Mouse (Mus musculus) frontal cortex, postnatal 14 days (tissue): Measurements from ENCODE around the gene Far2.
A peak's percentile ranks its signal among the peaks of the same experiment; 100 is the strongest.

ENCODE experiments used
- DNase-seq, 2 experiments: peaks; one replicate each; pipeline ENCODE4 v3.0.0; 2022; ENCODE audit warnings: low spot score in 2 of 2

Gene Far2

DNA sequence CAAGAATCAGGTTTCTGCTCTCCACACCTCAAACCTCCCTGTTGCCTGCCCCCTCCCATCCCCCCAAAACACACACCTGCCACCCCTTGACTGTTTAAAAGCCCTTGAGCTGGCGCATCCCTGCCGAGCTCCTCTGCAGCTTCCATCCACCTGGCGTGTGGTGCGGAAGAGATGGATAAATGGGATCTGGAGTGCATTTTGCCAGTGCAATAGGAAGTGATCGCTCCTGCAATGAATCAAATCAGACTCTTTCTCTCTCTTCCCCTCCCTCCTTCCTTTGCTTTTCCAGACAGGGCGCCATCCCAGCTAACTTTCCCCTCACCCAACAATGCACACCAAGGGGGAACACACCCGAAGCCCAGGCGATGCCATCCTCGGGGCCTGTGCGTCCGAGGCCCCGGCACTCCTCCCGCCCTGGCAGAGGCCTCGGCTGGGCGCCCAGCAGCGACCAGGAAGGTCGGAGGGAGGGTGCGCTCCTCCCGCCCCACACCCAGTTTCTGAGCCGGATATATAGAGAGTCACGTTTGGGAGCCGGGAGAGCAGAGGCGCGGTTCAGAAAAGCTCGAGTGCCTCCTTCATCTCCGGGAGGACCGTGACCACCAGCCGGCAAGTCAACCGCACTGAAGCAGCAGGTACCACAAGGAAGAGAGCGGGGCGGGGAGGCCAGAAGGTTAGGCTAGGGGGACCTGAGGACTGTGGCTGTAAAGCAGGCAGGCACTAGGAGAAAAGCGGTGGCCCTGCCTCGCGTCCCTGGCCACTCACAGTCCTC, at the start of gene Far2:
Far2 (plus strand) TSS at position 379 of the 769 bp plus-strand sequence.
- peak; percentile 17 to 20 for DNase-seq

DNA sequence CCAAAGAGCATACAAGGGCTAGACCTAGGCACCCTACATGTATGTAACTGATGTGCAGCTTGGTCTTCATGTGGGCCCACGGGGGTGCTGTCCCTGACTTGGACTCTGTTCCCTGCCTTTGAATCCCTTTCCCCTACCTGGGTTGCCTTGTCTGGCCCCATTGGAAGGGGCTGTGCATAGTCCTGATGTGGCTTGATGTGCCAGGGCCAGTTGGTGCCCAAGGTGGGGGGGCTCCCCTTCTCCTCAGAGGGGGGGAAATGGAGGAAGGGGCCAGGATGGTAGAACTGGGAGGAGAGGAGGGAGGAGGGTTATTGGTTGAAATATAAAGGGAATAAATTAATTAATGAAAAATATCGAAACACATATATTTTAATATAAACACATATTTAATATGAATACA, 46.6 kb upstream of the Far2 start:
- DNase-seq = no peak

DNA sequence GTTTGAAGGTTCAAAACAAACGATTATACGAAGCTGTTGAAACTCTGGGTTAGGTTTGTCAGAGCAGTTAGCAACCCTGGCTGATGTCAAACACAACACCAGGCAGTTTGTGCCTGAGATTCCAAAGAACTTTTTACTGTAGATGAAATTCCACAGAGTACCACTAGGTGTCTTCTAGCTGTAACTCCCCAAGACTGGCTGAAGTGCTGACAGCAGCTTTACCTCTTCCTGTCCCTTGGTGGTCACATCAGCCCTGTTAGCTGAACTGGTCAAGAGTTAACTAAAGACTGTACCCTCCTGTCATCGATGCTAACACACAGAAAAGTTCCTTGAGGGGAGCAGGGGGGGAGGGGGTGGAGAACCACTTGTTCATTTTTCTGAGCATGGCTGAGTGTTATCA, 46.0 kb upstream of the Far2 start:
- DNase-seq = no peak

DNA sequence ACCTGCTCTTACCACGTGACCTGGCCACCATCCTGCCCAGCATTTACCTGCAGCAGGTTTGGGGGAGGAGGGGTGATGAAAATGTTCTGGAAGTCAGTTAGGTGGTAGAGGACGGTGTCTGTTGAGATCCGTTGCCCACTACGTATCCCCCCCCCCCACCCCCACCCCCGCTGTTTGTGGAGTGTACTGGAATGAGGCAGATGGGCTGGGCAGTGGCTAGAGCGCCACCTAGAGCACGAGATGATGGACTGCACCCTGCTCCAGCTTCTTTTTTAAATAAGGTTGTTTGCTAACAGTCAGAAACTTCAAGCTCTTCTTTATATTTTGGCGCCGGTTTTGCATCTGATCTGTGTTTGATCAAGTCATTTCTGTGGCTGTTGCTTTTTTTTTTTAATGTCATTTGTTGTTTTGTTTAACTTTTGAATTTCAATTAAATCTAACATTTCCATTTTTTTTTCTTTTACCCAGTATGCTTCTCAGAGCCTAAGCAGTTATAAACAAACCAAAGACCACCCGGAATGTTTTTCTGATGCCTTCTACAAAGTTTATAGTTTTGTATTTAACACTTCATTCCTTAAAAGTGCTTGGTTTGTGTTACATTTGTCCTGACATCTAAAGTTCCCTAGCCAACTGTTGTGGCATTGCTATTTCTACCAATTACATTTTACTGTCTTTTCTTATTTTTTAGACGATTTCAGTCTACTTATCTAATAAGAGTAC, 40.8 kb upstream of the Far2 start:
- DNase-seq = no peak

DNA sequence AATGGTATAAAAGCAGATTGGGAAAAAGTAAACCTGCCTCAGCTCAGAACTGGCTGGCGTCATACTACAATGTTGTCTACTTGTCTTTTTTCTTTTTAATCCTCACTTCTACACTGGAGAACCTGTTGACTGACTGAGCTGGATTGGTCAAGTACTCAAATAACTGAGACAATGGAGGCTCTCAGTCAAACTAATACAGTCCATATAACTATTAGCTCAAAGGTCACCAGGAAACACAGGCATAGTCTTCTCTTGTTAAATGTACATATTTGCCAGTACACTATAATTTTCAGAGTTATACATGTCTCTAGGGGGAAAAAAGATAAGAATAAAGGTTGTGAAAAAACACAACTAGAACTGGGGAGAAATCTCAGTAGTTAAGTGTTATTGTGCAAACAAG, 6.3 kb upstream of the Far2 start:
- no peak for DNase-seq

DNA sequence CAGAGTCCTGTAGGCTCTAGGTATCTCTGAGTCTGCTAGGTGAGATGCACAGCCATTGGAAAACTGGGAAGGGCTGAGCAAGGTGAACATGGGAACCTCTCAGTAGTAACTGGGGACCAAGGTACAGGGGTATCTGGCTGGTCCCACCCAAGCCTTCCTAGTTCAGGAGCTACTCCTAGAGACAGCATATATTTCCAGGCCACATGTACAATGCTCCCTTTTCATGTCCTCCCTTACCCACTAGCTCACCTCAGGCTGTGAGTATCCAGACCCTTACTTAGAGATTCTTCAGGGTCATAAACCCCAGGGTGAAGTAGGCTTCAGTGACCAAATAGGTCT, 560 bp downstream of the Far2 start:
- no peak for DNase-seq

DNA sequence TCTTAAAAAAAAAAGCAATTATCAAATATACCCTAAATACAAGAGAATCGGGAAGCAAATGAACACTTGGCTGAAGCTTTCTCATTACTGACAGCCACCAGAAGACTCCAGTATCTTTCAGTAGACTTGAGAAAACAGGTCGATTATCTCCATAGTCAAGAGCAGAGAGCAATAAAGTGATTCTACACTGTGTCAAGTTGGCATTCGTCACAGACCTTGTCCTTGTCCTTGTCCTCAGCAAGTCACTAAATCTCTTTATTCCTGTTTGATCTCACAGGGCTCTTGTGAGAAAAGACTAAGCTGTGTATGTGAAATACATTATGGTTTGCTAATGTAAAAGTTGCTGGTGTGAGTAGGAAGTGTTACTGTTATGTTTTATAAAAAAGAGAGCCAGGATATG, 16.1 kb downstream of the Far2 start:
- DNase-seq = no peak

DNA sequence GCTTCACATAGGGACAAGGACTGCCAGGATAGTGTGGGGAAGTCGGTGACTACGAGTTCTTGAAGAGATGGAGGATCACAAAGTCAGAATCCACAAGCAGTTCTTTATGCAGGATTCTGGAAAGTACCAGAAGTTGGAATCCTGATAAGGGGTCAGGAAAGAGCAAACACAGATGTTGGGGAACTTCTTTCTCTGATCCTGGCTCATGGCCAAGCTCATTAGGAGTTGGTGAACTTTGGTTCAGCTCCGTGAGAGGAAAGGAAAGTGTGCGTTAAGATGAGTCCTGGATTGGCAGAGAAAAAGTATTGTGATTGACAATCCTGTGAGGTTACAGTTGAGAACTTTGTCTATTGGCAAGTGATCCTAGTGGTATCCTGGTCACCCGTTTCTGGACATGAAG, 19.2 kb downstream of the Far2 start:
- DNase-seq = no peak

DNA sequence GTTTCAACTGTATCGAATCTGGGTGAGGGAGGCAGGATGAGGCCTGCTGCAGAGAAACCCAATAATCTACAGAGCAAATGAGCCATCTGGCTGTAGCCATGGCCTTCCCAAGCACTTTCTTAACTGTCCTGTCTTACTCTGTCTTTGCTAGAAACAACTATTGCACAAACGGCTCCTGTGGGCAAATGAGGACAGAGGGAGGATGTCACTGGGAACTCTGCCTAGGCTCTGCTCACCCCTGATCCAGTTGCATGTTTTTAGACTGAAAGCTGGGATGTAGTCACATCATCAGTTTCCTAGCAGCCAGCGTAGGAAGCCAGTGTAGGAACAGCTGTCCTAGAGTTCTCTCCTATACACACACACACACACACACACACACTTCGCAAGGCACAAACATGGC, 21.7 kb downstream of the Far2 start:
- DNase-seq = no peak

DNA sequence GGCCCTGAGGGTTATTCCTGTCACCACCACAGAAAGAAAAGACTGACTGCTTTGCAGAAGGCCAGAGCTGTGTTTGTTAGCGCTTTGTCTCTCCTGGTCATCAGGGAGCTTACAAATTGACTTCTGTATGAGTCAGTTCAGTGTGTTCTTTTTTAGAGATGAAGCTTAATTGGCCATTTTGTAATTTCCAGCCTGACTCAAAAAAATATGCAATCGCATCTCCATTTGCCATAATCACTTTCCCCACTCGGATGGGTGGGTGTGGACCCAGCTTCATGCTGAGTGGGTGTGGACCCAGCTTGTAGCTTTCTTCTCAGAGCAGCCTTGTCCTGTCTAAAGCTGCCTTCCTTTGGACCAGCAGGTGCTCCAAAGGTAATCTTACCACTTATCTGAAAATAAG, 26.5 kb downstream of the Far2 start:
- no peak for DNase-seq

DNA sequence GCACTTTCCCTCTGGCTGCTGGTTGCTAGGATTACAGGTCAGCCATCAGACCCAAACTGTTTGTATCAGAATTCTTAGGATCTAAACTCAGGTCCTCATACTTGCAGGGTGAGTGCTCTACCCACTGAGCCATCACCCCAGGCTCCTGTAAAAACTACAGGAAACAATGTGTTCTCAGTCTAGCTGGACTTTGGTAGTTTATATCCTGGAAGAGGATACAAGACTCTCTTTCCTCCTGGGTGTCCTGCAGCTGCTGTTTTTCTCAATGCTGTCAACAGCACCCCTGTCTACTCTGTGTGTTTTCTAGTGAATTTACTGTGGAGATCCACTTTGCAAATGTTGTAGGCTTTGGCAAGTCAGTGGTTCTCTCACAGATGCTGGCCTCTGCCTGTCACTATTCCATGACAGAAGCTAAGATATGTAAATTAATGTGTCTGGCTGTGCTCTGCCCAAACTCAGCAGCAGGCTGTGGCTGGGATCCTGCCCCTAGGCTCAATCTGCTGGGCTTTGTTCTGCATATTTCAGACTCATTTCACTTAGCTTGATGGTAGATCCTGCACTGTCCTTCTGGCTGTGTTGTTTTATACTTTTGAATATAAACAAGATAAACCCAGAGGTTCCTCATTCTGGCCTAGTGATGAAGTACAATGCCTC, 27.3 kb downstream of the Far2 start:
- DNase-seq = no peak

DNA sequence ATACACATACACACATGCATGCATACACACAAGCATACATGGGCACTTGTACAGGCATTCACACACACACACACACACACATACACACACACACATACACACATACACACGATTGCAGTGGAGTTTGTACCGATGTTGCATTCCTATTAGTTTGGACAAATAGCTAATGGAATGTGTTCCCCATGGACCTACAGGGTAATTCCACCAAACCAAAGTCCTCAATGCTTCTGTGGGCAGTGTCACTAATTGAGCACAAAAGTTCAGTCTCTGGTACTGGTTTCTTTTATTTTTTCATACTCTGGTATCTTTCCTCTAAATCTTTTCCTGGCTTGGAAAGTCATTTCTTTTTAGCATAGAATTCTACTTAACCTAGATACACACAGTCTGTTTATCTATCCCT, 36.8 kb downstream of the Far2 start:
- no peak for DNase-seq

DNA sequence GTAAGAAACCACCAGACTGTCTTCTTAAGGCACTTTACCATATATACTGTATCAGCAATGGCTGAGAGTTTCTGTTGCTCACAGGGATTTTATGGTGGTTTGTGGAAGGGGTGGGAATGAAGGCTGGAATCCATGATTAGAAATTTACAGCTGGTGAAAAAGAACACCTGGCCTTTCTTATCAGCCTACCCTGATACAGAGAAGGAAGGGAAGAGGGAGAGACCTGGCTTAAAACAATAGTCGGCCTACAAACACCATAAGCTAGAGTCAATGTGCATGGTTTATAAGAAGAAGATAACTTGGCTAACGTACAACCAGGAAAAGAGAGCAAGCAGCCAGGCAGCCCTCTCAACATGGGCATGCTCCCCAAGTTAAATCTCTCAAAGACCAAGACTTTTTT, 37.3 kb downstream of the Far2 start:
- DNase-seq = no peak

DNA sequence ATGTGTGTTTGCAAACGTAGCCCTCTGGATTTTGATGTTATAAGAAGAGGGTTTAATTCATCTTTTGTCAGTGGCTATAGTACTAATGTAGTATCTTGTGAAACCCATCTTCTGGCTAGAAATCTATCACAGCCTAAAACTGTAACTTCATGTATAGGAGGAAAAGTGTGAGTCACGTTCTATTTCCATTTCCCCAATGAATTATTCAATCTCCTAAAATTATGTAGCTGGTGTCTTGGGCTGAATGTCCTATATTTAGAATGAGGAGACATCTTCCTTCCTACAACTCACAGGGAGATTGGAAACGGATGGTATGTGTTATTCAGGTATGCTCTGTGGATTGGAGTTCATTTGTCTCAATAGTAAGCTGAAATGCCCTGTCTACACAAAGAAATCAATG, 50.0 kb downstream of the Far2 start:
- no peak for DNase-seq

DNA sequence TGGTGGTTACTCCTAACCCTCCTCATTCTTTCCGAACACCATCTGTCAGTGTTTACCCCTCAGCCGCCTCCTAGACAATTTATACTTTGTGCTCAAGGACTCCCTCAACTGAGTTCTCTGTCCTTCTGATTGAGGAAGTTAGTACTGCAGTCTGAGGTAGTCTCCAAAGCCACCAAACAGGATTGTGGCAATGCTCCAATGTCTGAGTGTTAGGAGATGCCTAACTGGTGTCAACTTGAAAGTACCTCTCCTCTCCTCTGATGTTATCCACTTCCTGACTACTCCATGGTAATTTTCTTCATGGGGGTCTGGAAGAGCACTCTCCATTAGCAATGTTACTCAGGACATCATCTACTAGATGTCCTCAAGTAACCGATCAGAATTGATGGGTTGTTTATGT, 54.9 kb downstream of the Far2 start:
- no peak for DNase-seq

DNA sequence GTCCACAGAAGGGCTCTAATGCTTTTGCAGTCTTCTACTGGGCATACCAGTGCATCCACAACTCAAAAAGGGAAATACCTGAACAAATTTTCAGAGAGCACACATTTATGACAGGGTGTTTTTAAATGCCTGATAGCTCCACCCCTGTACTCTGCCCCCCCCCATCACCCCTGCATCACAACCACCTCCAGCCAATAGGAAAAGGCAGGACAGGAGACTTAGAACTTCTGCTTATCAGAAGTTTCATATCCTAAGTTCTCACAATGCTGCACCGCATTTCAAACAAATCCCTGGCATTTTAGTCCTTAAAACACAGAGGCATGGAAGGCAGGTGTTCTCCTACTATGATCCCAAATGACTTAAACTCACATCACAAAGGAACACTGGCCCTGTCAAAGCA, 55.4 kb downstream of the Far2 start:
- no peak for DNase-seq

DNA sequence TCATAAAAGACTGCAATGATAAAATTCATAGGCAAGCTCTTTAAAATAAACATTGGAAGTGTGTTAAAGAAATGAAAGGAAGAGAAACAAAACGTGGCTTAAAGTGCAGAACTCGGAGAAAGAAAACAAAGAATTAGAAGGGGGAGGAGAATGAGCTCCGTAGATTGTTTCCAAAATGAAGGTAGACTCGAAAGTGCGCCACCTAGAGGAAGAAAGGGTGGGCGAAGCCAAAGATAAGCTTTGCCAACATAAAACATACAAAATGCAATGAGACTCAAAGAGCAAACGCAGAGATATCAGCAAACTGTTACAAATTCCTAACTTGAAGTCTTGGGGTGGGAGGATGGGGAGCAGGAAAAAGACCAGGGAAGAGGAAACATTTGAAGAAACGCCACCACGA, 57.2 kb downstream of the Far2 start:
- DNase-seq = no peak

DNA sequence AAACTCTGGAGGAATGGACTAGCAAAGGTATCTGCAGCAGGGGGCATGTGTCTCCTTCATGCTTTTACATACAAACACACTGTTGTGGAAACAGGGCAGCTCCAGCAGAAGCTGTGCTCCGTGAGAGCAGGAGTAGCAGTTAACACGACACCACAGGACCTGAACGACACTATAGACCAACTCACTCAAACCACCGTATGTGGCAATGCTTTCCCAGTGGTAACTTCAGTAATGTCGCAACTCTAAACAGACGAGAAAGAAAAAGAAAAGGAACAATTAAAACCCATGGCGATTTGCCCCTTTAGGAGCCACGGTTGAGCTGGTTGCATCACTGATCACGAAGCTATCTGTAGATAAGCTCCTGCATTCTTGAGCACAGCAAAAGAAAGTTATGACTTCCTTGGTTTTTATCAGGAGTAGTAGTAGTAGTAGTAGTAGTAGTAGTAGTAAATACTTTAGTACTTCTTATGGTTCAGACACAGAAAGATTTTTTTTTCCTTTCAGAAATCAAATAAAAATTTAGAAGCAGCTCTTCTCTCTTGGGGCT, 58.7 kb downstream of the Far2 start:
- no peak for DNase-seq

DNA sequence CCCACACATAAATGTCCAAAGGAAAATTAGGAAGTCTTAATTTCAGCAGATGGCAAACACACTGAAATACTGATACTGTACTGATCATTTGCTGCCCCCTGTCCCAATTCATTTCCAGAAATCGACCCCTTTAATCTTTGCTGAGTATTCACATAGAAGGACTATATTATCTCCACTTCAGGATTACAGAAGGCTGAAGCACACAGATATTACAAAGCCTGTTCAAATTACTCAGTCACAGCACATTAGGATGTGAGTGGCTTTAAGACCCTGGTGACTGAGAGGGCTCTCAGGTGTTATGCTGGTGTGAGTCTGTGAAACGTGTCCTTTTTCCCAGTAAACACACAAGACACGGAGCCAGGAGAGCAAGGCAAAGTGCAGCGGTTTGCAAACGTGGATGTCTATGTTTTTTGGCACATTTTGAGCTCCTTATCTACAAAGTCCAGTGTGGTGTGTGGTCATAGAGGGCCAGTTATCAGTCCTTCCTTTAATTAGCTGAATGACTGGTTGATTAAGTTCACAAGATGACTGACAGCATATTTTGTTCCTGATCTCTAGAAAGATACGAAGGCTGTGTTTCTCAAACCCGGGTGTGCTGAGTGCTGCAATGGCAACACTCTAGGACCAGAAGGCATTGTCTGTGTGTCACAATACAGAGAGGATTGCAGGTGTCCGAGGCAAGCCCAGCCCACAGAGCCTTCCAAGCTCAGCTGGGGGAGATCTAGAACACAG, 61.8 kb downstream of the Far2 start:
- no peak for DNase-seq

DNA sequence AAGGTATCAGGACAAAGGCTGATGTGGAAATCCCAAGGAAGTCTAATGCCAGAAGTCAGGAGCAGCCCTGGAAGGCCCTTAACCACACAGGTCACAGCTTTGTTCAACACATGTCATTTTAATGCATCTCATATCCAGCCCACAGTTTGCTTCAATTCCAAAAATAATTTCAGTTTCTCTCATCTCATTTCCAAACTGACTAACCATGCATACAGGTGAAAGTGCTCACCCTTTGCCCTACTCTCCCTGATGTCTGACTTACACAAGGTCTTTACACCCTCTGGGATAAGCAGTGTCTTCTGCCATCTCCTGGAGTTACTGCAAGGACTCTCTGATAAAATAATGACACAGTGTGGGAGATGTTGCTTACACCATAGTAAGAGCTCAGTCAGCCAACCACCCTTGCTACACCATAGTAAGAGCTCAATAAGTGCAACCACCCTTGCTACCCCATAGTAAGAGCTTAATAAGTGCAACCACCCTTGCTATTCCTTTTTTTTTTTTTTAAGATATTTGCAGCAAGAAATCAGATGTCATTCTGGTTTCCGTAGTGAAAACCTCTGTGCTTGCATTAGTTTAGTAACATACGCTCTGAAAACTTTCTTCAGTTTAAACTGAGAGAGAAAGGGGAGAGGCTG, 64.1 kb downstream of the Far2 start:
- no peak for DNase-seq

DNA sequence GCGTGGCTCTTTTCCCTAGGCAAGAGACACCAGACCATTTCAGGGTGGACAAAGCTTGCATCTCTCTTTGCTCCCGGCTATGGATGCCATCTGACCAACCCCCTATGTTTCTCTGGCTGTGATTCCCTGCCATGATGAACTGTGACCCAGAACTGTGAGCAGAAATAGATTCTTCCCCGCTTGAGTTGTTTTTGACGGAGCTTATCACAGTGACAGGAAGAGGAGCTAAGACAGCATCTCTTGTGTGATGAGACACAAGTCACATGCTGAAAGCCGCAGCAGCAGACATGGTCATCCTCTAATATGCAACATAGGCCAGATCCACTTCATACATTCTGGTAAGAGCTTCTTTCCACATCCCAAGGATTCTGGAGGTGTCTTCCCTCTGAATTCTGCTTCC, 69.3 kb downstream of the Far2 start:
- DNase-seq = no peak

DNA sequence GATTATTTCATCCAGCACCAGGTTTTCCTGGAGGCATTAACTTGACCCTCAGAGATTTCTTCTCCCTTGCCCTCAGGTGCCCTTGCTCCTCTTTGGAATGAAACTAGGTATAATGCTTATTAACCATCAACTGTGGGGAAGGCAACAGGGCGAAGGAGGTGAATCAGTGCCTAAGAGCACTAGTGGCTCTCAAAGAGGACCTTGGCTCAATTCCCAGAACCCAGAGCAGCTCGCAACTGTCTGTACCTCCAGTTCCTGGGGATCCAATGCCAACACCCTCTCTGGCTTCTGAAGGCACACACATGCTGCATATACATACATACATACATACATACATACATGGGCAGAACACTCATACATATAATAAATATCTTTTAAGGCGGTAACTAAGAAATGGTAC, 69.8 kb downstream of the Far2 start:
- DNase-seq = no peak
